Mouse (Mus musculus) MEL (cell line): Measurements from ENCODE around the gene Asb8. TPM values are rescaled to one million over a fixed set of nuclear protein-coding genes. Genes with fewer than 3 reads are reported as not detected.

Experiments
- DNase-seq: peaks from one replicate; pipeline ENCODE4 v3.0.0; 2011; ENCODE audit warnings: low read depth, low spot score
- H3K27ac ChIP-seq: 2 replicates; pipeline ENCODE4 v1.5.1; 2012; ENCODE audit warnings: low read depth, mild to moderate bottlenecking, control low read depth, low read length, moderate library complexity; ENCODE audit not compliant: control insufficient read depth
- H3K27me3 ChIP-seq, 2 experiments: fragments of 150-350 bp in 1 of 2; sonication (generic) in 1 of 2; 2 replicates each; pipeline ENCODE4 v1.6.1; 2012; ENCODE audit warnings: low read length in 2 of 2, mild to moderate bottlenecking in 2 of 2, improper control_type of control experiment in 1 of 2, moderate library complexity in 1 of 2; ENCODE audit not compliant: insufficient read depth in 2 of 2, control insufficient read depth in 1 of 2
- H3K36me3 ChIP-seq, 2 experiments: 2 replicates each; pipeline ENCODE4 v1.6.1; 2012 to 2014; ENCODE audit warnings: low read length in 2 of 2, improper control_type of control experiment in 1 of 2, inconsistent platforms in 1 of 2, mild to moderate bottlenecking in 1 of 2; ENCODE audit not compliant: insufficient read depth in 2 of 2, control insufficient read depth in 1 of 2
- H3K4me1 ChIP-seq, 2 experiments: fragments of 150-350 bp in 1 of 2; sonication (generic) in 1 of 2; 2 replicates each; pipeline ENCODE4 v1.6.1; 2012; ENCODE audit warnings: low read length in 2 of 2, improper control_type of control experiment in 1 of 2, mild to moderate bottlenecking in 1 of 2; ENCODE audit not compliant: insufficient read depth in 2 of 2, control insufficient read depth in 1 of 2
- H3K4me3 ChIP-seq, 2 experiments: fragments of 150-350 bp in 1 of 2; sonication (generic) in 1 of 2; 2 replicates each; pipeline ENCODE4 v1.5.1; 2012; ENCODE audit warnings: low read depth in 2 of 2, low read length in 2 of 2, mild to moderate bottlenecking in 2 of 2, moderate library complexity in 2 of 2, control low read depth in 1 of 2, improper control_type of control experiment in 1 of 2; ENCODE audit not compliant: control insufficient read depth in 1 of 2, insufficient read depth in 1 of 2
- H3K79me2 ChIP-seq: 2 replicates; pipeline ENCODE4 v1.6.1; 2012; ENCODE audit warnings: mild to moderate bottlenecking, low read length, moderate library complexity; ENCODE audit not compliant: control insufficient read depth, poor library complexity, insufficient read depth
- H3K9ac ChIP-seq: 2 replicates; pipeline ENCODE4 v1.6.1; 2012; ENCODE audit warnings: low read depth, mild to moderate bottlenecking, control low read depth, low read length, moderate library complexity; ENCODE audit not compliant: control insufficient read depth, poor library complexity, severe bottlenecking
- H3K9me3 ChIP-seq: fragments of 150-350 bp; sonication (generic); replicated peaks from 2 replicates; pipeline ENCODE4 v1.6.1; 2012; ENCODE audit warnings: mild to moderate bottlenecking, low read length, improper control_type of control experiment, moderate library complexity; ENCODE audit not compliant: insufficient read depth
- CHD1 ChIP-seq: IDR thresholded peaks from 2 replicates; pipeline ENCODE4 v1.6.1; 2012; ENCODE audit warnings: low read depth, mild to moderate bottlenecking, inconsistent platforms, low read length, improper control_type of control experiment
- E2F4 ChIP-seq: IDR thresholded peaks from 2 replicates; pipeline ENCODE4 v1.6.1; 2011; ENCODE audit warnings: low read depth, low read length, improper control_type of control experiment, borderline replicate concordance
- EP300 ChIP-seq, 2 experiments: IDR thresholded peaks; 2 replicates each; pipeline ENCODE4 v1.6.1; 2011; ENCODE audit warnings: improper control_type of control experiment in 2 of 2, low read length in 2 of 2, low read depth in 1 of 2, mild to moderate bottlenecking in 1 of 2
- ETS1 ChIP-seq: IDR thresholded peaks from 2 replicates; pipeline ENCODE4 v1.6.1; 2012; ENCODE audit warnings: low read depth, mild to moderate bottlenecking, inconsistent platforms, low read length, improper control_type of control experiment, moderate library complexity
- GABPA ChIP-seq: IDR thresholded peaks from 2 replicates; pipeline ENCODE4 v1.6.1; 2012; ENCODE audit warnings: low read depth, mild to moderate bottlenecking, inconsistent platforms, low read length, improper control_type of control experiment, moderate library complexity
- GATA1 ChIP-seq: IDR thresholded peaks from 2 replicates; pipeline ENCODE4 v1.6.1; 2011; ENCODE audit warnings: low read depth, low read length, improper control_type of control experiment
- HCFC1 ChIP-seq: IDR thresholded peaks from 2 replicates; pipeline ENCODE4 v1.6.1; 2012; ENCODE audit warnings: low read depth, mild to moderate bottlenecking, inconsistent platforms, low read length, improper control_type of control experiment, moderate library complexity
- JUND ChIP-seq: IDR thresholded peaks from 2 replicates; pipeline ENCODE4 v1.6.1; 2011; ENCODE audit warnings: low read depth, mild to moderate bottlenecking, improper control_type of control experiment, low read length
- MAFK ChIP-seq: IDR thresholded peaks from 2 replicates; pipeline ENCODE4 v1.6.1; 2011; ENCODE audit warnings: low read depth, mild to moderate bottlenecking, low read length, improper control_type of control experiment, borderline replicate concordance
- MAX ChIP-seq: IDR thresholded peaks from 2 replicates; pipeline ENCODE4 v1.6.1; 2011; ENCODE audit warnings: low read length, improper control_type of control experiment
- MEF2A ChIP-seq: IDR thresholded peaks from 2 replicates; pipeline ENCODE4 v1.6.1; 2014; ENCODE audit warnings: low read depth, mild to moderate bottlenecking, inconsistent platforms, low read length, improper control_type of control experiment; ENCODE audit not compliant: poor library complexity, insufficient replicate concordance, severe bottlenecking; ENCODE audit errors: extremely low read depth
- MXI1 ChIP-seq: IDR thresholded peaks from 2 replicates; pipeline ENCODE4 v1.6.1; 2011; ENCODE audit warnings: mild to moderate bottlenecking, low read depth, low read length, improper control_type of control experiment
- MYC ChIP-seq: IDR thresholded peaks from 2 replicates; pipeline ENCODE4 v1.6.1; 2011; ENCODE audit warnings: low read depth, mild to moderate bottlenecking, low read length, improper control_type of control experiment, moderate library complexity
- NRF1 ChIP-seq: IDR thresholded peaks from 2 replicates; pipeline ENCODE4 v1.6.1; 2014; ENCODE audit warnings: low read depth, mild to moderate bottlenecking, inconsistent platforms, low read length, improper control_type of control experiment, moderate library complexity; ENCODE audit not compliant: poor library complexity, insufficient read depth, severe bottlenecking
- POLR2A ChIP-seq, 2 experiments: IDR thresholded peaks; 2 replicates each; pipeline ENCODE4 v1.6.1; 2011 to 2012; ENCODE audit warnings: low read length in 2 of 2, mild to moderate bottlenecking in 2 of 2, control low read depth in 1 of 2, improper control_type of control experiment in 1 of 2, low read depth in 1 of 2, moderate library complexity in 1 of 2; ENCODE audit not compliant: control insufficient read depth in 1 of 2, insufficient read depth in 1 of 2, poor library complexity in 1 of 2
- POLR2AphosphoS2 ChIP-seq: IDR thresholded peaks from 2 replicates; pipeline ENCODE4 v1.6.1; 2011; ENCODE audit warnings: low read length, improper control_type of control experiment
- RAD21 ChIP-seq: IDR thresholded peaks from 2 replicates; pipeline ENCODE4 v1.6.1; 2011; ENCODE audit warnings: mild to moderate bottlenecking, low read depth, low read length, improper control_type of control experiment
- RCOR1 ChIP-seq: IDR thresholded peaks from 2 replicates; pipeline ENCODE4 v1.6.1; 2012; ENCODE audit warnings: low read depth, mild to moderate bottlenecking, inconsistent platforms, low read length, improper control_type of control experiment
- SIN3A ChIP-seq: IDR thresholded peaks from 2 replicates; pipeline ENCODE4 v1.6.1; 2012; ENCODE audit warnings: low read length, improper control_type of control experiment, inconsistent platforms
- TAL1 ChIP-seq: IDR thresholded peaks from 2 replicates; pipeline ENCODE4 v1.6.1; 2012; ENCODE audit warnings: mild to moderate bottlenecking, inconsistent platforms, low read length, moderate library complexity, mixed read lengths
- TBP ChIP-seq: IDR thresholded peaks from 2 replicates; pipeline ENCODE4 v1.8.0; 2011; ENCODE audit warnings: low read depth, low read length, improper control_type of control experiment
- TCF12 ChIP-seq: IDR thresholded peaks from 2 replicates; pipeline ENCODE4 v1.6.1; 2014; ENCODE audit warnings: low read depth, mild to moderate bottlenecking, inconsistent platforms, low read length, improper control_type of control experiment, moderate library complexity
- UBTF ChIP-seq: IDR thresholded peaks from 2 replicates; pipeline ENCODE4 v1.6.1; 2012; ENCODE audit warnings: low read depth, mild to moderate bottlenecking, inconsistent platforms, low read length, improper control_type of control experiment, moderate library complexity, borderline replicate concordance; ENCODE audit not compliant: insufficient read depth
- USF2 ChIP-seq, 2 experiments: IDR thresholded peaks; 2 replicates each; pipeline ENCODE4 v1.6.1; 2011 to 2012; ENCODE audit warnings: improper control_type of control experiment in 2 of 2, low read length in 2 of 2, borderline replicate concordance in 1 of 2, inconsistent platforms in 1 of 2, low read depth in 1 of 2, mild to moderate bottlenecking in 1 of 2; ENCODE audit not compliant: insufficient read depth in 1 of 2
- polyA plus RNA-seq, 2 experiments: library from polyadenylated mRNA; stranded (reverse) in 1 of 2; unstranded in 1 of 2; fragments of >175 nt in 1 of 2; fragments of >200 nt in 1 of 2; gene quantifications; 2 replicates each; pipeline versions ENCODE4 v1.2.1 to v1.2.4; 2012; ENCODE audit warnings: low replicate concordance in 2 of 2, low read depth in 1 of 2; ENCODE audit not compliant: insufficient read length in 2 of 2, insufficient read depth in 1 of 2, missing spikeins in 1 of 2
- total RNA-seq: library from RNA; depleted of rRNA; stranded (reverse); fragments of 300-350 nt; gene quantifications from 2 replicates; pipeline ENCODE4 v1.2.3, GENCODE M21; 2012

Gene Asb8
- total and polyA plus RNA-seq, 3 experiments = 33.1 to 38.2 TPM; not detected in 1

DNA sequence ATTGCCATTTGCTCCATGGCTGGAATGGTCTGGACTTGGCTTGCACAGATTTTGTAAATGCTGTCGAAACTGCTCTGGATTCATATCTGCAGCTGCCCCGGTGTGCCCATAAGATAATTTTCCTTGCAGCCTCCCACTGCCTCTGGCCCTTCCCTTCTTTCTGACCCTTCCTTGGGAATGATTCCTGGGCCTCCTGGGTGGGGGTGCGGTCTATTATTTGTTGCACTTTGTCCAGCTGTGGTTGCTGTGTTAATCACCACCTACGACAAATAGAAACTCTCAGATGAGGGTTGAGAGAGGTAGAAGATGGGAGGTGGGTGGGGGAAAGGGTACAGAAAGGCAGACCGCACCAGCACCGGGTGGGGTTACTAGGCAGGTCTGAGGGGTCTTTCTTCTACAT lies 58.2 kb downstream of the Asb8 start:
- Histone ChIP-seq H3K27me3 (no peaks in the 10 kb centered on the region), H3K79me2 (peaks cover 9% of the 10 kb centered on the region), H3K36me3 (peaks cover 6 to 39% of the 10 kb centered on the region in 2 experiments; a peak in 3 of 4 replicates), H3K27ac (peak overlapping the region; percentile 38), H3K9ac (no peak overlapping the region), H3K4me1 (peaks cover 36 to 47% of the 10 kb centered on the region in 2 experiments), H3K9me3 (no peaks in the 10 kb centered on the region), H3K4me3 (no peak overlapping the region)
- TF ChIP-seq GATA1 = no peak
- no peak for TF ChIP-seq MYC
- no peak for TF ChIP-seq ETS1
- TF ChIP-seq HCFC1 = no peak
- TF ChIP-seq MXI1 = no peak
- TF ChIP-seq MAX = no peak
- TF ChIP-seq MEF2A = no peak
- no peak for TF ChIP-seq UBTF
- TF ChIP-seq RAD21 = no peak
- no peak for TF ChIP-seq POLR2AphosphoS2
- no peak for TF ChIP-seq POLR2A (IDR thresholded peaks at IDR 0.05; ENCODE audit: control insufficient read depth in 1 of 2, insufficient read depth in 1 of 2, low read depth in 1 of 2, low read length in 2 of 2, poor library complexity in 1 of 2)
- TF ChIP-seq CHD1 = no peak
- no peak for TF ChIP-seq MAFK
- TF ChIP-seq NRF1 = no peak
- no peak for TF ChIP-seq RCOR1
- no peak for DNase-seq

DNA sequence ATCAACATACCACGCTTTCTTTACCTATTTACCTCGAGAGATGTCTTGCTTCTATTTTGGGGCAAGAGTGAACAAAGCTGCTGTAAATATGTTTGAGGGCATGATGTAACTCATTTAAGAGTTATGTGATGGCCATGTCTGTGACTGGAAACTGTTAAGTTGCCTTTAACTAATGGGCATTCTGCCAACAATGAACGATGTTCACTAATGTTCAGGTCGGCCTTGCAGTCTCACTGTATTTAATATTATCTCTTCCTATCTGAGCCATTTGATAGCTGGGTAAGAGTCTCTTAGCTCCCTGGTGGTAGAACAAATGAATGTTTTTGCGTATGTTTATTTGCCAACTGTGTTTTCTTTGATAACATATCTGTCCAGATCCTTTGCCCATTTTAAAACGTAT lies 58.9 kb downstream of the Asb8 start:
- DNase-seq = peak; percentile 91
- no peak overlapping the region; the same call in 1 of the 2 replicates for H3K9ac ChIP-seq
- no peaks in the 10 kb centered on the region for H3K27me3 ChIP-seq
- peaks cover 9% of the 10 kb centered on the region for H3K79me2 ChIP-seq
- peaks cover 29 to 41% of the 10 kb centered on the region in 2 experiments for H3K4me1 ChIP-seq
- H3K27ac ChIP-seq = peak overlapping the region; percentile 48
- H3K36me3 ChIP-seq = peaks cover 2 to 33% of the 10 kb centered on the region in 2 experiments; a peak in 3 of 4 replicates
- no peaks in the 10 kb centered on the region for H3K9me3 ChIP-seq
- H3K4me3 ChIP-seq = no peak overlapping the region
- TF ChIP-seq TBP (0 out of 2 replicates have a peak, but pooled peaks have one; percentile 42), E2F4 (no peak), CHD1 (no peak), ETS1 (peak; percentile 81), GATA1 (peak; percentile 81), JUND (no peak), POLR2AphosphoS2 (peak; percentile 30; the same call in 1 of the 2 replicates), NRF1 (no peak), MYC (no peak), TAL1 (no peak), HCFC1 (no peak), RCOR1 (peak; percentile 67; the same call in 1 of the 2 replicates), RAD21 (no peak), MXI1 (peak; percentile 51; the same call in 1 of the 2 replicates), SIN3A (peak; percentile 62), TCF12 (peak; percentile 51; the same call in 1 of the 2 replicates), MAFK (no peak; the same call in 1 of the 2 replicates), EP300 (IDR thresholded peaks at IDR 0.05; ENCODE audit: low read depth in 1 of 2, low read length in 2 of 2) (peak; percentile 60 to 71; a peak in 2 of 4 replicates), USF2 (IDR thresholded peaks at IDR 0.05; ENCODE audit: borderline replicate concordance in 1 of 2, insufficient read depth in 1 of 2, low read depth in 1 of 2, low read length in 2 of 2) (no peak), GABPA (no peak)
